Mouse (Mus musculus) thymus, adult 2 months (tissue): ENCODE data around the gene Marveld1.

Source experiments
- CTCF ChIP-seq: fragments of 200-500 bp; IDR thresholded peaks from 2 replicates; pipeline ENCODE4 v1.5.1; 2012; ENCODE audit warnings: mild to moderate bottlenecking, control low read depth, low read length, moderate library complexity, borderline replicate concordance; ENCODE audit not compliant: control insufficient read depth, poor library complexity, insufficient read depth; ENCODE audit errors: extremely low read depth
- POLR2A ChIP-seq: fragments of 200-500 bp; IDR thresholded peaks from 2 replicates; pipeline ENCODE4 v1.6.1; 2012; ENCODE audit warnings: mild to moderate bottlenecking, low read length, control low read depth, moderate library complexity; ENCODE audit not compliant: control insufficient read depth, poor library complexity, insufficient read depth; ENCODE audit errors: extremely low read depth

DNA sequence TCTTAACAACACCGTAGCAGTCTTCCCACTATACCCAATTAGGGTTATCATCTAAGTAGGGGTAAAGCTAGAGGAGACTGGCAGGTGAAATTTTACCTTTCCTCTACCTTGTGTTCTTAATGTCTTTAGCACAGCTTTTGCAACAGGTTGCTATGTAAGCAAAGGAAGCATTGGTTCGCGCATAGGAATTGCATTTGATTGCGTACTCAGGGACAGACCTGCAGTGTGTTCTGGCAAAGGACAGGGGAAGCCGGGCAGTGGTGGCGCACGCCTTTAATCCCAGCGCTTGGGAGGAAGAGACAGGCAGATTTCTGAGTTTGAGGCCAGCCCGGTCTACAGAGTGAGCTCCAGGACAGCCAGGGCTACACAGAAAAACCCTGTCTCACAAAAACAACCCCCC is 29.1 kb upstream of the Marveld1 start:
- TF ChIP-seq POLR2A (no peak), CTCF (no peak)
